Mouse (Mus musculus) spleen, embryonic (tissue): ENCODE results near the gene Rnf220.

Source experiments
- CTCF ChIA-PET: fragments of 350-600 bp; sonication (Branson Sonifier 250); formaldehyde crosslinking; loops from one replicate; lab custom pipeline; 2022; lab: Charles Lee

Rnf220 gene

DNA sequence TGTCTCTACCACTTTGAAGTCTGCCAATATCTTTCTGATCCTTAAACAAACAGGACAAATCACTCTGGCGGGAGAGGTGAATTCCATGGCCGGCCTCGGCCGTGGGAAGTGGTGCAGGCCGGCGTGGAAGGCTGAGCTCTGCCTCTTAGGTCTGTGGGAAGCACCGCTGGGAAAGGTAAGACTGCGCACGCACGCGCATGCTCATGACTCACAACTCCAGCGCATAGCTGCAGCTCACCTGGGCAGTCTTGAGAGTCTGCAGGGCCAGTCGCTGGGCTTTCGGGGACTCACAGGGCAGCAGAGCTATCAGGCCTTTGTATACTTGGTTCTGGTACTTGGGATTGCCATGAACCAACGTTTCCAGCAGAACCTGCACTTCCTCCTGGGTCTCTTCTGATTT, 267.3 kb downstream of the Rnf220 start:
- CTCF ChIA-PET: no interaction called here

DNA sequence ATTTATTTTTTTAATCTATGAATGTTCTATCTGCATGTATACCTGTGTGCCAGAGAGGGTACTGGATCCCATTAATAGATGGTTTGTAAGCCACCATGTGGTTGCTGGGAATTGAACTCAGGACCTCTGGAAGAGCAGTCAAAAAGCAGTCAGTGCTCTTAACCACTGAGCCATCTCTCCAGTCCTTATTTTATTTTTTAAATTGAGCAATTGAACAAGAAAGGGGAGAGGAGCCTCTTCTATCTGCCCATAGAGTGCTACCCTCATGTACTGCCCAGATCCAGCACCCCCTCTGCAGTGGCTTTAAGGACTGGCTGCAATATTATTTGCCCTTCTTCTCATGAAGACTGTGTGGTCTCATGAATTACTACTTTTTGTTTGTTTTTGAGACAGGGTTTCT, 271.6 kb downstream of the Rnf220 start:
- CTCF ChIA-PET: interaction anchor here (0.7 kb wide), 1 partner anchor 83 kb away, joined by 3 read pairs; no protein-coding TSS in a partner anchor

DNA sequence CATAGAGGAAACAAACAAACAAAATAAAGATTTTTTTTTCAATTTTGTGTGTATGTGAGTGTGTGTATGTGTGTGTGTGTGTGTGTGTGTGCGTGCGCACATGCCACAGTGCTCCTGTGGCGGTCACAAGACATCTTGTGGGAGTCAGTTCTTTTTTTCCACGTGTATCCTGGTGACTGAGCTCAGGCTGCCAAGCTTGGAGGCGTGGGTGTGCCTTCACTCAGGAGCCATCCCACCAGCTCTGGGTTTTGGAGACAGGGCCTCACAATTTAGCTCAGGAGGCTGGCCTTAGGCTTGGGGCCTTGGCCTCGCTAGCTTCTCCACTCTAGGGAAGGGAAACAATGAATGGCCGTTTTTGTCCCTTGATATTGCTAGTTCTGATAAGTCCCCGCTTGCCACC, 272.7 kb downstream of the Rnf220 start:
- CTCF ChIA-PET: interaction anchor here (0.7 to 0.9 kb wide), 2 partner anchors 9 to 454 kb away, joined by 3 to 4 read pairs; no protein-coding TSS in a partner anchor

DNA sequence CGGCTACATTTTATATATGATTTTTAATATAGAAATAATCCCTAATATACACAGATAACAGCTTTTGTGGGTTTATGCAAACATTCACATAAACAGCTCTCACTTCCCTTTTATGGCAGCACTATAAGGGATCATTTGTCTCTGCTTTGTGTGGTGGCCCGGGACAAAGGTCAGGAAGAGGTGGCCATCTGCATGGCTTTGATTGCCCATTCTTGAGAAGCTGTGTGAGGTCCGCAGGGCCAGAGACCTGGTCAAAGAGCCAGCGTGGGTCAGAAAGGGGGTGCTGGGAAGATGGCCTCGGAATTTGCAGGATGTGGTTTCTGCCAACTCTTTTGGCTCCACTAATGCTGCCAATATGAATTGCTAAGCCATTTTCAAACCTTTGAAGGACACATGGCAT, 273.9 kb downstream of the Rnf220 start:
- CTCF ChIA-PET: interaction anchor here (0.7 kb wide), 1 partner anchor 409 kb away, joined by 4 read pairs; no protein-coding TSS in a partner anchor

DNA sequence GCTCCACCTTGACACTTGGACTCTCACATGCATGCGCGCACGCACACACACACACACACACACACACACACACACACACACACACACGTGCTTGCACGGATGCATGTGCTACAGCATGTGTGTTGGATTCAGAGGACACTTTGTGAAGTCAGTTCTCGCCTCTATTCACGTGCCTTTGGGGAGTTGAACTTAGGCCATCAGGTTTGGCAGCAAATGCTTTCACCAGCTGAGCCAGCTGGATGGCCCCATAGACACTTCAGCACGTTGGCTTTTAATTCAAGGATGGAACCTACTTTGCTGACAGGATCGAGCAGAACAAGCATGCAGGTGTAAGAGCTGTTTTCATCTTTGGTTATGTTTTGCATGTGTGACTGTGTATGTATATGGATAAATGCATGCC, 275.0 kb downstream of the Rnf220 start:
- CTCF ChIA-PET: interaction anchor here (0.7 kb wide), 1 partner anchor 200 kb away, joined by 5 read pairs; no protein-coding TSS in a partner anchor
